Mouse (Mus musculus) thymus, postnatal 14 days (tissue): ENCODE measurements around the gene Ndufc2.

Source experiments
- DNase-seq: peaks from one replicate; pipeline ENCODE4 v3.0.0; 2021

The Ndufc2 gene

DNA sequence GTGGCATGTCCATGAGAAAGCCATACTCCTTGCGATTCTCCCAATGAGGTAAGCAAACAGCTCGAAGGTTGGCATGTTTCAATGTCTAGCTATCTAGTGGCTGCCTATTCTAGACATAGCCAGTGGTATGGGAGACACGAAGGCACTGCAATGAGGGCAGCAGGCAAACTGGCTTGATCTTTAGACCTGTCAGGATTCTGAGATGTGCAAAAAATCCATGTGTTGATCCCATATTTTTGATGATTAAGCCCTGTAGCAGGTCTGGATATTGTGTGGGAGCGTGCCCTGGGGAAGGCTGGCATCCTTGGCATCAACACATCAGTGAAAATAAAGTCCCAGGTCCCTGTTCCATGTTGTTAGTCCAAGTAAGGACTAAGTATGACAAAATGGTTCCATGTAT, 11.3 kb upstream of the Ndufc2 start:
- DNase-seq = no peak

DNA sequence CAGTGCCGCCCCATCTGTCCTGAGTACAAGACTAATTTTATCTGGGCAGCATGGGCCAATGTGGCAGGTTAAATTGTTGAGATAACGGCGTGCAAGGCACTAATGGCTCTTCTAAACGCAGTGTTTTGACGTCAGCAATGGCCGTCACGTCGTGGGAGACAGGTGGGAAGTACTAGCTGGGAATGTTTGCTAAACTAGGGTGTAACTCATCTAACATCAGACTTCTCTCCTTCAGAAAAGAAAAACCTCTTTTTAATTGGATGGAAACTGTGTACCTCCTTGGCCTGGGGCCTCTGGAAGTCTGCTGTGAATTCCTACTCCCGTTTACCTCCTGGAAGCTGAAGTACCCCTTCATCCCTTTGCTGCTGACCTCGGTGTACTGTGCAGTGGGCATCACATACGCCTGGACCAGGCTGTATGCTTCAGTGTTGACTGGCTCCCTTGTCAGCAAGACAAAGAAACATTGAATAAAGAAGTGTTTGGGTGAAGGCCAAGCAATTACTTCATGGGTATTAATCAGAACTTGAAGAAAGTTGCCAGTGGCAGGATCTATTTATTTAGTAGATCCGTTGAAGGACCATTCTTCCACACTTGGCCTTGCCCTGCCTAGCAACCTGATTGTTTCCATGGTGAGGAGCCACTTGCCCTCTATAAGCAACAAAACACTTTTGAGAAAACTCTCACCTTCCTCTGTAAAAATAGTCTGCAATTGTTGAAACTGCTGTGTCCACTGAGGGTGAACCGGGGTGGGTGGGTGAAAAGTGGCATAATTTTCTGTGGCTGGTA, 8.3 kb upstream of the Ndufc2 start:
- no peak for DNase-seq

DNA sequence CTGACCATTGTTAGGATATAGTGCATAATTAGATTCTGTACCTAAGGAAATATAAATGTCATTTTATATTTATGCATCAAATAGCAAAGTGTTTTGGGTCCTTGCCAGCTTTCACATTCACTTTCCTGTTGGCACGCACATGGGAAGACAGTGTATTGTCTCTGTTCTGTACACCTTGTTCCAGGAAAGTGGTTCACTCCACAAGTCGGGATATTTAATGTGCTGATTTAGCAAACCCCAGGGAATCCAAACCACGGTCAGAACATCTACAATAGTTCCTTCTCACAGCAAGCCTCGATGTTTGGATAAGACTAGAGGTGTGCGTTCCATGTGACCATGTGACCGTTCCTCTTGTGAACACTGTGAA, 7.7 kb upstream of the Ndufc2 start:
- no peak for DNase-seq

DNA sequence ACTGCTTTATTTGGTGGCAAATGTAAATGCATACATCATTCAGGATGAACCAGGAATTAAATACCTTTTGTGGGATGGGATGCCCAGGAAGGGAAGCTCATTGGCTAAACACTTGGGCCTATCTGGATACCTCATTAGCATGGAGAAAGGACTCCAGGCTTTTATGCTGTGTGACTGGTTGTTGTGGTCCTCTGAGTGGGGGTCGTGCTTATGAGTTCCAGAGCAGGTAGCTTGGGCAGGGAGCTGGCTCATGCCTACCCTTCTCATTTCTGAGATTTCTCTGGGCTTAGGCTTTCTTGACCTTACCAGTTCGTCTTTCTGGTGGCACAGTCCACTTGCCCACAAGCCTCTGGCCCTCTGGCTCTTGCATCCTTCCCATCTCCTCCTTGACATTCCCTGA, 5.4 kb upstream of the Ndufc2 start:
- DNase-seq = no peak

DNA sequence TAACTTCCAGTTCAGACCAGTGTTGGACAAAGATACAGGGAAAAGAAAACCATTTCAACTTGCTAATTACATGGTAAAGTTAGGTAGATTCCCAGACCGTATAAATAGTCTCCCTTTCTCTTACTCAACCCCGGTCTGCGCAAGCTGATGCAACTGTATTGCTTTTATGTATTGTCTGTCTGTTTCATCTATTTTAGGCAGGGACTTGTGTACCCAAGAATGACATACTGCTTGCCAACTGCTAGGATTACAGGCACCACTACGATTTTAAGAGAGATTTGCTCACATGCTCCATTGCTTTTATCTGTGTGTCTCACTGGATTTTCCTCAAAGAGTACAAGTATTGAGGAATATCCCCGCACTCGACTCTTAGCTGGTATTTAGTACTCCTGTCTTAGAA, 860 bp upstream of the Ndufc2 start:
- DNase-seq = no peak

DNA sequence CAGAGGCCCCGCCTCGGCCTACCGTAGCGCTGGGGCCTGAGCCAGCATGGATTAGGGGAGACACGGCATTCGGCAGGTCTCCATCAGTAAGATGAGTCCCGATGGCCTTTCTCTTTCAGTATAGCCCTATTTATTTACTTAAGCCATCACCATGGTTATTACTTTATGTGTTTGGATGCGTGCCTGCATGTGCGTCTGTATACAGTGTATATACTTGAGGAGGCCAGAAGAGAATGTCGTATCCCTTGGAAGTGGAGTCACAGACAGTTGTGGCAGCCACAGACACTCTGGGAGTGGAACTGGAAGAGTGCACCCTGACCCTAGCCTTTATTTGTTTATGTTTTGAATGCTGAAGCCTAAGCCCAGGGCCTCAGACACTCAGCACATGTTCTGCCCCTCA, 7.3 kb downstream of the Ndufc2 start:
- no peak for DNase-seq

DNA sequence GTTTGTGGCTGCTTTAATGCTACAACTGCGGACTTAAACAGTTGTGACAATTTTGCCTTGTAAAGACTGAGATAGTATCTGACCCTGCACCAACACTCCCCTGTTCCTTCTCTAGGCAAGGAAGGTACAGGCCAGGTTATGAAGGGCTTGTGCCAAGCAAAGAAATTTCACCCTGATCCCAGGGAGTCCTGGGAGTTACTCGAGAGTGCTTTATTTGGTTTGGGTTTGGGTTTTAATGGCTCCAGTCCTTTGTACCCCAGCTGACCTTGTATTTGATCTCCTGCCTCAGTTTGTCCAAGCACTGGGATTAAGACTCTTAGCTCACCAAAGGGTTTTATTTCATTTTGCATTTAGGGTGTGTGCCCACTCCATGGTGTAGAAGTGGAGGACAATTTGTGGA, 11.3 kb downstream of the Ndufc2 start:
- DNase-seq = no peak

DNA sequence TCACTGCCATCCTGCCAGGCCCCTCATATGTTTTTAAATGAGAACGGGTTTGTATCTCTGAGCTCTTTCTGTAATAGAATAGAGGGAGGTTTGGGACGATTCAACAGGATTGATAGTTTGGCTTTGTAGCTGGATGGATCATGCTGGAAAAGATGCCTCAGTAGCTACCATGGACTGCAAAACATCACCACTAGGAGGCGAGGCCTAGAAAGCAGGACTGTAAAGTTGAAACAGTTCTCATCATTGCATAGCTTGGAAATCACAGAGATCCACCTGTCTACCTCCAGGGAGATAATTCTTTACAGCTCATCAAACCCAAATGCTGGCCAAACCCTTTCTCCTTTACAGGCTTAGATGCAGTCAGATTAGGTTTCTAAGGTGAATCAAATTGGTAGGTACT, 11.8 kb downstream of the Ndufc2 start:
- DNase-seq = no peak

DNA sequence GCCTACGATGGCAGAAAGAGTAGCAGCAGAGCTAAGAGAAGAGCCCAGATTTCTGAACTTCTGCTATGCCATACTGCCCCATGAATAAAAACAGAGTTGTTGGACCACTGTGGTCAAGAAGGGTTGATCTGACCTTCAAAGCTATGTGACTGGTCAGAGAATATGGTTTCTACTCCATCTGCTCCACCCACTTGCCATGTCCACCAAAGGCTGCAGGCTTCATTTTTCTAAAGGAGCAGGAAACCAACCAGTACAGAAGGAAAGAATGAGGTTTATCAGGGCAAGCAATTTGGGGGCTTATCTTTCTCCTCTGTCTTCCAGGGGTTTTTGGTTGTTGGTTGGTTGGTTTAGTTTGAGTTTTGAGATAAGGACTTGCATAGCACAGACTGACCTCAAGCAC, 14.2 kb downstream of the Ndufc2 start:
- no peak for DNase-seq

DNA sequence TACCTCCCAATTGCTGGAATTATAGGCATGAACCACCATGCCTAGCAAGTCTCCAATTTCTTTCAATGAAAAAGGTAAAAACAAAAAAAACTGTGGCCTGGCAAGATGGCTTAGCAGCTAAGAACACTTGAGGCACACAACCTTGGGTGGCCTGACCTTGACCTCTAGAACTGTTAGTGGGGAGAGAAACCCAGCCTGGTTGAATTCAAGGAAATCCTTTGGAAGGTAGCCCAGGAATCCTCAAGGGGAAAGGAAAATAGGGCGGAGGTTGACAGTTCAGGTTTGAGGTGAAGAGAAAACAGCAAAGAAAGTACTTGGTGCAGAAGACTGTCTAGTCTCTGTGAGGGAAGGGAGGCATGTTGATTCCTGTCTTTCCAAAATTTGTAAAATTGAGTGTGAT, 14.6 kb downstream of the Ndufc2 start:
- no peak for DNase-seq

DNA sequence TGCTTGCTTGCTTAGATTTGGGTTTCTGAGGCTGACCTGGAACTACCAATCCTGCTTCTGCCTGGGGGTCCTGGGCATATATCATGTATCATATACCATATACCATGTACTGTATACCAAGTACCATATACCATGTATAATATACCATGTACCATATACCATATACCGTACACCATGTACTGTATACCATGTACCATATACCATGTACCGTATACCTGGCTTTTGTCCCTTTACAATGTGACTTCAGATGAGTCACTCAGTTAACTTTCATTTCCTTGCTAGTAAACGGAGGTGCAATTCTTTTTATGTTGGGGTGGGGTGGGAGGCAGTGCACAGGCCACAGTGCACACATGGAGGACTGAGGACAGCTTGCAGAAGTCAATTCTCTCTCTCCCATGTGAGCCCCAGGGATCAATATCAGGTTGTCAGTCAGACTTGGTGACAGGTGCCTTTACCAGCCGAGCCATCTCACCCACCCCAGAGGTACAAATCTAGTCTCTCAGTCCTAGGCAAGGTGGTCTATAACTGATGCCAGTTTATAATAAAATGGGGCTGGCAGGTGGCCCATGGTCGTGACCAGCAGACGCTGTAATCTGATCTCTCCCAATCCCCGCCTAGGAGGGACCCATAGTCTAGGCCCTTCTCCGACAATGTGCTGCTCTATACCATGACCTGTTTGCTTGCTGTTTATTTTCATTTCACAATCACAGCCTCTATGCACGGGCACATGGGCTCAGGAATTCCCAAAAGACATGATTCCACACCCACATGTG, 15.3 kb downstream of the Ndufc2 start:
- DNase-seq = no peak

DNA sequence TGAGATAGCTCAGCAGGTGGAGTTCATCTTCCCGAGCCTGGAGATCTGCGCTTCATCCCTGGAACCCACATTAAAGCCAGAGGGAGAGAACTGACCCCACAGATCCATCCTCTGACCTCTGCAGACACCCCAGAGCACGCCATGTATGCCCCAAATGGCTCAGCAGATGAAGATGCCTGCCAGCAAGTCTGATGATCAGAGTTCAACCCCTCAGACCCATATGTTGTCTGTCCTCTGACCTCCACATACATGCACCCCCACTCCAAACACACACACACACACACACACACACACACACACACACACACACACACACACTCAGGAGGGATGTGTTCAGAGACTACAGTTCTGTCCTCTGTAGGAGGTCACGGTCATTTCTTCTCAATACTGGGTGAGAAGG, 16.7 kb downstream of the Ndufc2 start:
- no peak for DNase-seq

DNA sequence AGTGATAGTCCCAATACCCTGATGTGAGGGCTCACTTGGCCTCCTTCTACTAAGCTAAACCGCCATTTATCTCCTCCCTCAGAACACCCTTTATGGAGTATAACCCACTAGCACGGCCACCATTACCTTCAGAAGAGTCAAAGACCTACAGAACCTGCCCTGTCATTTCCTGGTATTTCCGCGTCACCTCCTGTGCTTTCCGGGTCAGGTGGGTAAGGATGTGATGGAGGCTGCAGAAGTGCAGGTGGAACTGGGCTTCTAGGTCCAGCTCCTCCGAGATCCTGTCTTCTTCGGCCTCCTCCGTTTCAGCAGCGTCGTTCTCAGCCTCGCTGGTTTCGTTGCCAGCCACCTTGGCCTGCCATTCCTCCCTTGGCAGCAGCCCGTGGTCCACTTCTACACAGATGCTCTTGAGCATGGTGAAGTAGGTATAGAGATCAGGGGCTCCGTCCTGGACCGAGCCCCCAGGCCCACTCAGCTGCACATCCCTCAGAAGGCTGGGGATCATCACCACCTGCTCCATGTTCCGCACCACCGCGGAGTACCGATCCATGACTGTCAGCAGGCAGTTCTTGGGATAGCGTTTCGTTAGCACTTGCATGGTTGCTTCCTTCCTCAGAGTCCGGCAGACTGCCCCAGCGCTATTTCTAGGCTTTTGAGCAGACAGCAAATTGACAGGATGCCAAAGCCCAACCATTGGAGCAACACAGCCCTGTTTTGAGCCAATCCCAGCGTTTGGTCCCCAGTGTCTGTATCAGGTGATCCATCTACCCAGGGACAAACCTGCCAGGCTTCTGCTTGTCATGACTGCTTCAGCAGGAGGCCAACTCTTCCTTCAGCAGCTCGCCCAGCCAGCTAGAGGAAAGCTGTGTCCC, 17.3 kb downstream of the Ndufc2 start, which contains the start of gene Thrsp:
Gene Thrsp (minus strand): TSS at position 825 of the 872 bp plus-strand sequence.
- DNase-seq = no peak

DNA sequence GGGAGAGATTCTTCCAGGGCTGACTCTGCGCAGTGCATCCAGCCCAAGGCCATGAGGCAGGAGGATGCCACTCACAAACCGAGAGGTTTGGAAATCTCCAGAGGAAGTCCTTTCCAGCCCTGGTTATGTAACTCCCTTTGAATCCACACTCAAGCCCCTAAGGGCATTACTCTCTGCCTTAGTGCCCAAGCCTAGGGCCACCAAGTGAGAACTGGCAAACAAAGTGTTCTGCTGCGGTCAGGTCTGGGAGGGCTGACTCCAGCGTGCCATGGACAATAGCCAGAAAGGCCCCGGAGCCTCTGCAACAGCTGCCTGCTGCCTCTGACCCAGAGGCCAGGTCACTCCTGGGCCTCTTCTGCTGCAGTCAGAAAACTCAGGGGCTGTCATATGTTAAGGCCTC, 18.9 kb downstream of the Ndufc2 start:
- no peak for DNase-seq

DNA sequence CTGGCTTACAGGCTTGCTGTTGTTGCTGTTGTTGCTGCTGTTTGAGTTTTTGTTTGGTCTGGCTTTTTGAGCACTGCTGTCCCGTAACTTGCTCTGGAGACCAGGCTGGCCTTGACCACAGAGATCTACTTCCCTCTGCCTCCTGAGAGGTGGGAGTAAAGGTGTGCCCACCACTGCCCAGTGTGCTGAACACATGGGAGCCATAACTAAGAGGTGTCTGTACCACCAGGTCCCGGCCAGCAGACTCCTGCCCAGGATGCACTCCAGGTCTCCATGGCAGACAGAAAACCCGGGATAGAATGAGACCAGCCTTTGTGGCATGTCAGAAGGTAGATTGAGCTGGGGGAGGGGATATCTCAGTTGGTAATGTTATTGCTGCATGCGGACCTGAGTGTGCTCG, 19.4 kb downstream of the Ndufc2 start:
- DNase-seq = no peak

DNA sequence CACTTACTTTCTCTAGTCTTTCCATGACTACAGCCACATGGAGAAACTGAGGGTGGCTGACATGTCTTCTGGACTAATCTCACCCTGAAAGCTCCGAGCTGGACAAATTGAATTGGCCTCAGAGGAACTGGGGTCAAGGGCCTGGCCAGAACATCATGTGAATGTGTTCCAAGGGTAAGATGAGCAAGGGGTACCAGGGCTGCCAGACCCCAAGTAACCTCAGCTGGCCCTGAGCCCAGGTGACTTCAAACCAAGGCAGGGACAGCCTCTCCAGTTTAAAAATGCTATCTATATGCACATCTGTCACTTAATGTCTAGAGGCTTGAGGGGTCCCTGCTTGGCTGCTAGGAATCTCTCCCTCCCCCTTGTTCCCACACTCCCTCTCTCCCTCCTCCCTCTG, 20.6 kb downstream of the Ndufc2 start:
- no peak for DNase-seq

DNA sequence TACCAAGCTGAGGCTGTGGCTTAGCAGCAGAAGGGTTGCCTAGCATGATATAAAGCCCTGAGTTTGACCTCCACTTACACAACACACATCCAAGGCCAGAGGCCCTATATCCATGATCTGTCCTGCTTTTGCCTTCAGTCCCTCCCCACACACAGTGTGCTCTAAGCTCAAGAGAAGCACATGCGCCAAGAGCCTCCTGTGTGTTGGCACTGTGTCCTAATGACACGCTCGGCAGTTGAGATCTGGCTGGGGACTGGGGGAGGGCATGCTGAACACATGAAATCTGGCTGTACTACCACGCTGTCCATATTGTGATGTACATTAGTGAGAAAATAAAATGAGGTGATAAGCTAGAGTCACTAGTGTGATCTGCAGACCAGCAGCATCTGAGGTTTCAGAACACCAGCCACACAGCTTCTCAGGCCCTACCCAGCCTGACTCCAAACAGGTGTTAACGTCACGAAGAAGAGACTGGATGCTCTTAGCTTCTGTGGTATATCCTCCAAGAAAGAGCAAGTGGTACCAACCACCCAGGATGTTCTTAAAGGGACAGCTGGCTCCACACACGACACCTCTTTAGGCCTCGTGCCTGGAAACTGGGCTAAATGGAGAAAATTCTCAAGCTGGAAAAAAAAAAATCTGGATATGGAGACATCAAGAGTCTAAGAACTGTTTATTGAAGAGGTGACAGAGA, 21.3 kb downstream of the Ndufc2 start:
- no peak for DNase-seq

DNA sequence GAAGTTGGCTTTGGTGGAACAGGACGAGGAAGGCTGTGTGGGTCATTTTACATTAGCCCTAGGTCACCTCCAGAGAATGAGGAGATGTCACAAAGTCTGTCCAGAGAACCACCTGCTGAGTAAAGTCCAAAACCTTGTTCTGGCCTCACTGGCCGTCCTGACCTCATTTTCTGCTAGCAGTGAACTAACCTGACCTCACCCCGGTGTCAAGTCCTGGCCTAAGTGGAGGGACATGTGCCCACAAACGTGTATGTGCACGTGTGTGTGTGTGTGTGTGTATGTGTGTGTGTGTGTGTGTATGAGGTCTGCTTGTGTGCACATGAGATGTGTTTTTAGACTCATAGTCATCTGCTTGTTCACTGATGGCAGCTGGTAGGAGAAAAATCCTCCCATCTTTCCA, 24.0 kb downstream of the Ndufc2 start:
- no peak for DNase-seq

DNA sequence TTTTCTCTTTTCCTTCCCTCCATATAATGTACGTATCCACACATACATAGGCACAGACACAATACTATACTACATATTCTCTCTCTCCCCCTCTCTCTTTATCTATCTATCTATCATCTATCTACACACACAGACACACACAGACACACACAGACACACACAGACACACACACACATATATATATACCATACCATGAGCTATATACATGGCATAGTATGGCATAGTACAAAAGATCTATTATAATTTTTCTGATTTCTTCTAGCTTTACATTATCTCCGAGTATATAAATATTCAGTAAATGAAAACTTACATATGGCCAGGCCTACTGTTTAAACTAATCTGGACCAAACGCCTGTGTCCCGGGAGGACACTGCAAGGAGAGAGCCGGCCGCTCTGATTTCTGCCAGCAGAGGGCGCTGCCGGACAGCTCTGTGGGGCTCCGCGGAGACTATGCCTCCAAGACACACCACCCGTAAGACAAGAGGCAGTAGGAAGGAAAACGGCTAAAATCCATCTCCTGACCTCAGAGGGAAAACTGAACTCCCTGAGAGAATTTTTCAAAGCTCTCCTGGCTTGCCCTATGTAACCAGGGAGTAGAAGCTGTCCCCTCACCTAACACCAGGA, 24.9 kb downstream of the Ndufc2 start:
- peak; percentile 87 for DNase-seq

DNA sequence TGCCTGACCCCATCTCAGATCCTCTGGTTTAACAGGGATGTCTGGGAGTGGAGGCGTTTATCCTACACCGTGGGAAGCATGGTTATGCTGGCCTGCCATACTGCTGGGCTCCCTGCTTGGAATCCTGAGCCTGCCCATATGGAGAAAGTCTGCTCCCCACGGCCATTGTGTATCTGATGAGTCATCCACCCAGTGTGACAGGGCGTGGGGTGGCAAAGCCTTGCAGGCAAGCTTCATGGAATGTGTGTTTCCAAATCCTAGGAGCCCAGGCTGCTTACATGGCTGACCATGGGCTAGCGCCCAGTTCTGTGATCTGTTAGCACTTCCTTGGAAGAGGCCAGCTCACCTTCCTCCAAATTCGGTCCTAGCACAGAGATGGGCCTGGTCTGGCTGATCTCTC, 26.8 kb downstream of the Ndufc2 start:
- no peak for DNase-seq

DNA sequence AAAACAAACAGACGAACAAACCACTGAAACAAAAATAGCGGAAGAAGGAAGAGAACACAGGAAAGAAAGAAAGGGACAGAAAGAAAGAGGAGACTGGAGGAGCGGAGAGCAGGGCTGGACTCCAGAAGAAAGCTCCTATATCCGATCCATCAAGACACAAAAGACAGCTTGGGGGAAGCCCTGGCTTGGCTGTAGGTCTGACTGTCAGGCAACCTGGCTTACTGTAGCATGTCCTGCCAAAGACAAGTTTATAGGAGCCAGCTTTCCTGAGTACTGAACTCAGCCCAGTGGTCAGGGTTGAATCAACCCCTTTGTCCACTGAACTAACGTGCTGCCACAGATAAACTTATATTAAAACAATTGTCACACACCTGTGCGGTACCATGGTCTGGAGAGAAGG, 27.5 kb downstream of the Ndufc2 start:
- no peak for DNase-seq

DNA sequence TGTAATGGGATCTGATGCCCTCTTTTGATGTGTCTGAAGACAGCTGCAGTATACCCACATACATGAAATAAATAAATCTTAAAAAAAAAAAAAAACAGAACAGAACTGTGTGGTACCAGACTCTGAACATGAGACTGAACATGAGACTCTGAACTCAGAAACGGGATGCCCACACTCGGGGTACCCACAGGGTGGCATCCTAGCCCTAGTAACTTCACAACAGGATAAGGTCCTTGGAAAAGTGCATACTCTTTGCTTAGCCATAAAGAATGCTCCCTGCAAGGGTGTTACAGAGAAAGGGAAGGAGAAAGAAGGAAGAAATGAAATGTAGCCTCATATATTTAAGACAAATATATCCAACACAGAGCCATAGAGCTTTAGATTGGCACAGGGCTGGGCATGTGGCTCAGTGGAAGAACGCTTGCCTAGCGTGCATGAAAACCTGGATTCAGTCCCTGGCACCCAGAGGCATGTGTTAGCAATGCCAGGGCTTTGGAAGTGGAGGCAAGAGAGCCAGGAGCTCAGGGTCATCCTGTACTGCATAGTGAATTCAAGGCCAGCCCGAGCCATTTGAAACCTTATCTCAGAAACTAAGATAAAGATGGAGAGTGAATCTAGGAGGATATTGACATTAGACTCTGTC, 28.1 kb downstream of the Ndufc2 start:
- DNase-seq = no peak
